Mouse (Mus musculus) c-Kit-positive CD71-negative TER-119-negative erythroid progenitor cells, embryonic 14.5 days (primary cell): ENCODE results near the gene Zmiz2.
"Not testable (repeated sequence)": the region's sequence is repeated elsewhere in the genome, so short reads cannot be mapped to it uniquely, and the experiment has no call there.

Experiments used
- DNase-seq: peaks from one replicate; pipeline ENCODE4 v3.0.0-alpha.2; 2013; ENCODE audit warnings: low read depth

Gene Zmiz2

GRCm38 (mm10) chr11:6388726-6389413 is at the start of gene Zmiz2:
TSS of gene Zmiz2 (plus strand) at chr11:6389074.
- DNase-seq: peak; percentile 81

- DNase-seq: no peak
Observed at GRCm38 (mm10) chr11:6345956-6346355, 42.9 kb upstream of the Zmiz2 start.

- no peak for DNase-seq
Observed at GRCm38 (mm10) chr11:6346966-6347365, 41.9 kb upstream of the Zmiz2 start.

- no peak for DNase-seq
Observed at GRCm38 (mm10) chr11:6348681-6349200, 40.1 kb upstream of the Zmiz2 start.

GRCm38 (mm10) chr11:6349586-6349985 is 39.3 kb upstream of the Zmiz2 start:
- DNase-seq: no peak

GRCm38 (mm10) chr11:6355106-6355505 is 33.8 kb upstream of the Zmiz2 start:
- DNase-seq: no peak

- DNase-seq: no peak
Observed at GRCm38 (mm10) chr11:6364581-6365275, 24.1 kb upstream of the Zmiz2 start.

GRCm38 (mm10) chr11:6365885-6366284 is 23.0 kb upstream of the Zmiz2 start:
- DNase-seq: peak; percentile 86

GRCm38 (mm10) chr11:6366434-6366833 is 22.4 kb upstream of the Zmiz2 start:
- no peak for DNase-seq

- DNase-seq: no peak
Observed at GRCm38 (mm10) chr11:6367156-6367555, 21.7 kb upstream of the Zmiz2 start.

- DNase-seq: not testable (repeated sequence)
Observed at GRCm38 (mm10) chr11:6367986-6368385, 20.9 kb upstream of the Zmiz2 start.

GRCm38 (mm10) chr11:6371376-6372155 is 17.3 kb upstream of the Zmiz2 start:
- DNase-seq: no peak

- DNase-seq: no peak
Observed at GRCm38 (mm10) chr11:6372784-6373183, 16.1 kb upstream of the Zmiz2 start.

- DNase-seq: no peak
Observed at GRCm38 (mm10) chr11:6380916-6381315, 8.0 kb upstream of the Zmiz2 start.

- no peak for DNase-seq
Observed at GRCm38 (mm10) chr11:6388126-6388725, 648 bp upstream of the Zmiz2 start.

- DNase-seq: no peak
Observed at GRCm38 (mm10) chr11:6389483-6389921, 628 bp downstream of the Zmiz2 start.

GRCm38 (mm10) chr11:6390376-6391053 is 1.6 kb downstream of the Zmiz2 start:
- no peak for DNase-seq

GRCm38 (mm10) chr11:6391516-6392276 is 2.8 kb downstream of the Zmiz2 start:
- DNase-seq: no peak

GRCm38 (mm10) chr11:6392857-6393256 is 4.0 kb downstream of the Zmiz2 start:
- DNase-seq: no peak

- DNase-seq: no peak
Observed at GRCm38 (mm10) chr11:6393866-6394265, 5.0 kb downstream of the Zmiz2 start.

- no peak for DNase-seq
Observed at GRCm38 (mm10) chr11:6395565-6395964, 6.7 kb downstream of the Zmiz2 start.
